Mouse (Mus musculus): Measurements from ENCODE around the gene Cyth3. TPM values are rescaled to one million over a fixed set of nuclear protein-coding genes. Genes with fewer than 3 reads are reported as not detected.

The Cyth3 gene
- total RNA-seq (2021) = 100 to 1,000 TPM in 1 of 2 experiments, 10 to 100 TPM in 1; 81.9 to 153 TPM
- long read RNA-seq, experiment 1, transcript Cyth3-202 (13 exons, 3,738 nt) = major isoform, 81 of 98 reads
- long read RNA-seq, experiment 1, partial matches to known transcripts = 5 of 98 reads
- long read RNA-seq, experiment 1, other reads (novel, unspliced or antisense) = 12 of 98 reads
- long read RNA-seq, experiment 2, full-length matches to known transcripts = 291 of 419 reads
- long read RNA-seq, experiment 2, partial matches to known transcripts = 72 of 419 reads
- long read RNA-seq, experiment 2, other reads (novel, unspliced or antisense) = 56 of 419 reads

- DNase-seq (ENCODE audit: low spot score in 2 of 2) = peak; percentile 97 to 98
Observed at GRCm38 (mm10) chr5:143621893-143622622, at the start of gene Cyth3. Gene Cyth3 (plus strand): TSS chr5:143622447.

GRCm38 (mm10) chr5:143573067-143573466 lies 49.2 kb upstream of the Cyth3 start:
- no peak for DNase-seq (ENCODE audit: low spot score in 2 of 2)

GRCm38 (mm10) chr5:143574261-143575178 lies 47.7 kb upstream of the Cyth3 start:
- DNase-seq (ENCODE audit: low spot score in 2 of 2) = no peak

- DNase-seq (ENCODE audit: low spot score in 2 of 2) = no peak
Observed at GRCm38 (mm10) chr5:143579537-143580203, 42.6 kb upstream of the Cyth3 start.

- DNase-seq (ENCODE audit: low spot score in 2 of 2) = no peak
Observed at GRCm38 (mm10) chr5:143580982-143581381, 41.3 kb upstream of the Cyth3 start.

- no peak for DNase-seq (ENCODE audit: low spot score in 2 of 2)
Observed at GRCm38 (mm10) chr5:143581874-143582273, 40.4 kb upstream of the Cyth3 start.

GRCm38 (mm10) chr5:143583081-143583480 lies 39.2 kb upstream of the Cyth3 start:
- DNase-seq (ENCODE audit: low spot score in 2 of 2) = no peak

- no peak for DNase-seq (ENCODE audit: low spot score in 2 of 2)
Observed at GRCm38 (mm10) chr5:143584982-143585381, 37.3 kb upstream of the Cyth3 start.

GRCm38 (mm10) chr5:143586386-143586785 lies 35.9 kb upstream of the Cyth3 start:
- DNase-seq (ENCODE audit: low spot score in 2 of 2) = no peak

- no peak for DNase-seq (ENCODE audit: low spot score in 2 of 2)
Observed at GRCm38 (mm10) chr5:143589108-143589507, 33.1 kb upstream of the Cyth3 start.

GRCm38 (mm10) chr5:143592926-143593325 lies 29.3 kb upstream of the Cyth3 start:
- no peak for DNase-seq (ENCODE audit: low spot score in 2 of 2)

GRCm38 (mm10) chr5:143593563-143594146 lies 28.6 kb upstream of the Cyth3 start:
- no peak for DNase-seq (ENCODE audit: low spot score in 2 of 2)

- no peak for DNase-seq (ENCODE audit: low spot score in 2 of 2)
Observed at GRCm38 (mm10) chr5:143594291-143595065, 27.8 kb upstream of the Cyth3 start.

GRCm38 (mm10) chr5:143602051-143602450 lies 20.2 kb upstream of the Cyth3 start:
- DNase-seq (ENCODE audit: low spot score in 2 of 2) = no peak

- no peak for DNase-seq (ENCODE audit: low spot score in 2 of 2)
Observed at GRCm38 (mm10) chr5:143604157-143604774, 18.0 kb upstream of the Cyth3 start.

- DNase-seq (ENCODE audit: low spot score in 2 of 2) = no peak
Observed at GRCm38 (mm10) chr5:143606756-143607155, 15.5 kb upstream of the Cyth3 start.

- DNase-seq (ENCODE audit: low spot score in 2 of 2) = no peak
Observed at GRCm38 (mm10) chr5:143608175-143608574, 14.1 kb upstream of the Cyth3 start.

- no peak for DNase-seq (ENCODE audit: low spot score in 2 of 2)
Observed at GRCm38 (mm10) chr5:143611954-143612353, 10.3 kb upstream of the Cyth3 start.

GRCm38 (mm10) chr5:143613265-143613664 lies 9.0 kb upstream of the Cyth3 start:
- DNase-seq (ENCODE audit: low spot score in 2 of 2) = no peak

Data from adrenal gland, adult 18-20 months (tissue).